Mouse (Mus musculus): ENCODE measurements around the gene Tlr12. TPM values are rescaled to one million over a fixed set of nuclear protein-coding genes. Genes with fewer than 3 reads are reported as not detected.
"Not testable (repeated sequence)": the region's sequence is repeated elsewhere in the genome, so short reads cannot be mapped to it uniquely, and the experiment has no call there.

Tlr12 gene
- polyA plus RNA-seq, 1 experiment from 2014 or later, result 0.57 TPM

- WGBS, result 79% methylated on average over 3 of the region's 3 CpGs
- peaks cover 21% of the 10 kb centered on the region for H3K4me1 ChIP-seq
- not testable (repeated sequence) for H3K4me3 ChIP-seq; H3K36me3 ChIP-seq; H3K9me3 ChIP-seq; H3K27ac ChIP-seq; DNase-seq (ENCODE audit: low spot score)
- H3K27me3 ChIP-seq (ENCODE audit: insufficient read depth, poor library complexity, severe bottlenecking), result peaks cover 16% of the 10 kb centered on the region
These were observed 6.7 kb downstream of the Tlr12 start for GRCm38 (mm10) chr4:128611726-128612125.

- Histone ChIP-seq H3K4me1 (peaks cover 19% of the 10 kb centered on the region), H3K4me3 (peak overlapping the region; percentile 74), H3K27me3 (ENCODE audit: insufficient read depth, poor library complexity, severe bottlenecking) (peaks cover 6% of the 10 kb centered on the region), H3K9me3 (no peaks in the 10 kb centered on the region), H3K27ac (peak overlapping the region; percentile 23; the same call in 1 of the 2 replicates), H3K36me3 (0 out of 2 replicates have a peak, but pooled peaks cover 3% of the 10 kb centered on the region)
- WGBS, result 29% methylated on average over 10 of the region's 10 CpGs
- no peak for DNase-seq (ENCODE audit: low spot score)
These were observed 7.7 kb downstream of the Tlr12 start for GRCm38 (mm10) chr4:128610706-128611105.

DNA sequence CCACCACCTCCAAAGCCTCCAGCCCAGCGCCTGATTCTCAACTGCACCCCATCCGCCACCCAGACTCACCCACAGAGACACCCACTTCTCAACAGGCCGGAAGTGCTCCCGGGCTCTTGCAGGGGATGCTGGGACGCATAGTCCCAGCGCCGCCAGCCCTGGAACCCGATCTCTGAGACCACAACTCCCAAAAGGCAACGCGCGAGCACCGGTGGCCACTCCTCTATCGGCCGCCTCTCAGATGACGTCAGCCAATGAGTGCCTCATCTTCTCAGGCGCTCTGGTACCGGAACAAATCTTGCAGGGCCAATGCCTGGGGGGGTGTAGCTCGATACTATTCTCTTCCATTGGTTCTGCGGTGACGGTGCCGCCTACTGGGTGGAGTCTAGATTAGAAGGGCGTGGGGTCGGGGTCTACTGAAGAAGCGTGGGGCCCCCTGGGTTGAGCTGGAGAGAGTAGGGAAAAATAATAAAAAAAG is 8.5 kb downstream of the Tlr12 start, which contains the start of gene Zscan20:
TSS of gene Zscan20 (minus strand) at position 174 of the 478 bp plus-strand sequence.
- Histone ChIP-seq H3K9me3 (no peaks in the 10 kb centered on the region), H3K4me3 (peak within 1 kb of the TSS; percentile 74), H3K36me3 (0 out of 2 replicates have a peak, but pooled peaks cover 3% of the 10 kb centered on the region), H3K27ac (peak within 1 kb of the TSS; percentile 88), H3K4me1 (peaks cover 19% of the 10 kb centered on the region), H3K27me3 (ENCODE audit: insufficient read depth, poor library complexity, severe bottlenecking) (no peaks in the 10 kb centered on the region)
- WGBS, result under 1% methylated on average over 24 of the region's 24 CpGs
- peak; percentile 100 for DNase-seq (ENCODE audit: low spot score)

DNA sequence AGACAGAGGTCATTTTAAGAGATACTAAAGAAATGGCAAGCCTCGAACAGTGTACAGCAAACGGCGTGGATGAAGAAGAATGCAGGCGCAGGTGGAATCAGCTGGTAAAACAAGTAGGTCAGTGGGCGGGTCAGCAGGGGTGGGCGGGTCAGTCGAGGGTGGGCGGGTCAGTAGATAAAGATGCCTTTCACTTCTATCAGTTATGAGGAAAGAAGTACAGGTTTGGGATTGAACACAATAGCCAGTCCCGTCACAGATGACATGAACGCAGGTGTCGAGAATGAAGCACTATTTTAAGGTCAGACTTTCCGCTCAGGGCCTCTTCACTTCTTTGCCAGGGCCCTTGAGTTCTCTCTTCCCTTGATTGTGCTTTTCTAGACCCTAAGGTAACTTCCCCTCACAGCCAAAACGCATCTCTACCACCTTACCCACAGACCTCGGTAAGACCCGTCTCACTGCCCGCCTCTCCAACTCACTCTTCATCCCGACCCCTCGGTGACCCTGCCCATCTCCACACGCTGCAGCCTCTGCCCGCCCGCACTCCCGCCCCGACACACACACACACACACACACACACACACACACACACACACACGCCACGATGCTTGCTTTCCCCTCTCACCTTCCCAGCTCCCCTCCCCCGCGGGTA is 9.0 kb downstream of the Tlr12 start:
- Histone ChIP-seq H3K9me3 (no peaks in the 10 kb centered on the region), H3K27ac (peak overlapping the region; percentile 88), H3K27me3 (ENCODE audit: insufficient read depth, poor library complexity, severe bottlenecking) (no peaks in the 10 kb centered on the region), H3K36me3 (peaks cover 8% of the 10 kb centered on the region), H3K4me3 (peak overlapping the region; percentile 74), H3K4me1 (peaks cover 19% of the 10 kb centered on the region)
- DNase-seq (ENCODE audit: low spot score), result peak; percentile 78
- WGBS, result 10% methylated on average over 27 of the region's 27 CpGs

DNA sequence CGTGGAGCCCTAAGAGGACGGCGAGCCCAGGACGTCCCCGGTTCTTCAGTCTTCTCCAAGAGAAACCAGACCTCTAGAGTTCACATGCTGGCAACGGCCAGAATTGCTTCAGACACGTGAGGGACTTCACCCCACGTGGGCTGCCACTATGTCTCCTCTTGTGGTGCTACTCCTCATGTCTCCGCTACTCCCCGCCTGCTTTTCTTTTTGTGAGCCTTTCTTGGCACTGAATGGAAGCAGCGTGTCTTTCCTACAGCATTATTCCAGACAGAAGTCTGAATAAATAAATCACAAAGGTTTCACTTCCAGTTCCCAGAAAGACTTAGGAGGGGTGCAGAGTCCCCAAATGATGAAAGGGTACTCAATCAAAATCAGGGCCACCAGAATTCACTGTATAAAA is 10.8 kb downstream of the Tlr12 start:
- Histone ChIP-seq H3K27me3 (ENCODE audit: insufficient read depth, poor library complexity, severe bottlenecking) (no peaks in the 10 kb centered on the region), H3K4me3 (no peak overlapping the region), H3K4me1 (peaks cover 19% of the 10 kb centered on the region), H3K36me3 (peaks cover 25% of the 10 kb centered on the region), H3K9me3 (no peaks in the 10 kb centered on the region), H3K27ac (no peak overlapping the region)
- DNase-seq (ENCODE audit: low spot score), result no peak
- 83% methylated on average over 11 of the region's 11 CpGs for WGBS

DNA sequence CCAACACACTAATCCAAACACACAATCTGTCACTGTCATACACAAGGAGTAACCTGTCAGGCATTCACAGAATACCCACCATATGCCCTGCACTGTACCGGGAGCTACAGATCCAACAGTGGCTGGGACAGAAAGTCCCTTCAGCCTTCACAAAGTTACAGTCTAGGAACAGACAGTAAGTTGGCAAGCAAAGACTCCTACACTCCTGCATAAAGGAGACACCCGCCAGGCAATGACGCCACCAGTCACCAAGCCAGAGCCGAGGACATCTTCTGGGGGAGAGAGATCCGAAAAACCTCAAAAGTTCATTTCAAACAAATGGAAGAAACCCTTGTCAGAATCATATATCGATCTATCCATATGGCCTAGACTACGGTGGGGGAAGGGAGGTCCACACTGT is 11.8 kb downstream of the Tlr12 start:
- Histone ChIP-seq H3K27ac (no peak overlapping the region), H3K9me3 (no peaks in the 10 kb centered on the region), H3K36me3 (peaks cover 34% of the 10 kb centered on the region), H3K4me3 (no peak overlapping the region), H3K27me3 (ENCODE audit: insufficient read depth, poor library complexity, severe bottlenecking) (no peaks in the 10 kb centered on the region), H3K4me1 (peaks cover 19% of the 10 kb centered on the region)
- no peak for DNase-seq (ENCODE audit: low spot score)
- WGBS, result 95% methylated on average over 7 of the region's 7 CpGs

DNA sequence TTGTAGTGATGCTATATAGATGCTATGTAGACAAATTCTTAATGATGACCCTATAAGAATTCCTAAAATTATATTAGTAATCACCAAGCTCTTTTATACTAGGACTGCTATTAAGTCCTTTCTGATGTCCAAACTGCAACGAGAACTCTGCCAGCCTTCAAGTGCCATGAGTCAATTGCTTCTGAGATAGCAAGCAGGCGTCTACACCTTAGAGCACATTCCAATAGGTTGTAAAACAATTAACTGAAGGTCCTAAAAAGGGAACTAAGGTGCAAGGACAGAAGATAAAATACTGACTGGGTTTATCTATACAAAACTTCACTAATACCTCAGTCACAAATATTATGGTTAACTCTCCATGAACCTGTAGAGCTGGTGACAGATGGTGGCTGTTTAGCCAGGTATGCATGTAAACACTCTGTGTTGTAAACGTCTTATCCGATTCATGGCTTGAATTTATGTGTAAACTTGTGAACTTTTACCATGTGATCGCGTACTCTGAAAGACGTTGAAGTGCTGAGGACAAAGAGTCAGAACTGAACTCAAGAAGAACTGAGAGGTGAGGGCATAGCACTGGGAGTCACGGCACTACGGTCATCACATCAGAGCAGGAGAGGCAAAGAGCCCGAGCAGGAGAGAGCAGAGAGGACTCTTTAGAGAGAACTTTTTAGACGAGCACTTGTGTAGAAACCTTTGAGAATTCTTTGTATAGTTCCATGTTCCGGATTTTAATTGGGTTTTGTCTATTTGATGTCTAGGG is 20.4 kb downstream of the Tlr12 start:
- WGBS, result 79% methylated on average over 12 of the region's 12 CpGs
- Histone ChIP-seq H3K4me1 (no peaks in the 10 kb centered on the region), H3K4me3 (no peak overlapping the region), H3K9me3 (no peaks in the 10 kb centered on the region), H3K27me3 (ENCODE audit: insufficient read depth, poor library complexity, severe bottlenecking) (no peaks in the 10 kb centered on the region), H3K27ac (no peak overlapping the region), H3K36me3 (peaks cover 26% of the 10 kb centered on the region)
- DNase-seq (ENCODE audit: low spot score), result no peak

DNA sequence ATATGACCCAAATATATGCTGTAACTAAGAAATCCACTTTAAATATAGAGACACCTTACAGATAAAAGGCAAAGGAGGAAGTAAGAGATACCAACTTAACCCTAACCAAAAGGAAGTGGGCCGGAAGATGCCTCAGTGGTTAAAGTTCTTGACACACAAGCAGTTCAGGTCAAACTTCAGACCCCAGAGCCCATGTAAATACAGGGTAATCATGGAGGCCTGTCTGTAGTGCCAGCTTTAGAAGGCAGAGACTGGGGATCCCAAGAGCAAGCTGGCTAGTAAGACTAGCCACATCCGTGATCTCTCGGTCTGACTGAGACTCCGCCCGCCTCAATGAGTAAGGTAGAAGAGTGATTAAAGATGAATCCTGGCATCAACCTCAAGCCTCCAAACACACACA is 24.4 kb downstream of the Tlr12 start:
- H3K9me3 ChIP-seq, result no peaks in the 10 kb centered on the region
- H3K4me1 ChIP-seq, result no peaks in the 10 kb centered on the region
- 88% methylated on average over 5 of the region's 5 CpGs for WGBS
- no peak overlapping the region for H3K27ac ChIP-seq
- H3K27me3 ChIP-seq (ENCODE audit: insufficient read depth, poor library complexity, severe bottlenecking), result no peaks in the 10 kb centered on the region
- H3K4me3 ChIP-seq, result no peak overlapping the region
- peaks cover 33% of the 10 kb centered on the region for H3K36me3 ChIP-seq
- no peak for DNase-seq (ENCODE audit: low spot score)

- Histone ChIP-seq H3K27ac (no peak overlapping the region), H3K9me3 (no peaks in the 10 kb centered on the region), H3K4me3 (no peak overlapping the region), H3K36me3 (peaks cover 40% of the 10 kb centered on the region), H3K4me1 (no peaks in the 10 kb centered on the region), H3K27me3 (ENCODE audit: insufficient read depth, poor library complexity, severe bottlenecking) (no peaks in the 10 kb centered on the region)
- no peak for DNase-seq (ENCODE audit: low spot score)
- 92% methylated on average over 4 of the region's 4 CpGs for WGBS
These were observed 25.1 kb downstream of the Tlr12 start for GRCm38 (mm10) chr4:128593286-128593685.

GRCm38 (mm10) chr4:128579182-128579581 is 39.2 kb downstream of the Tlr12 start:
- peaks cover 59% of the 10 kb centered on the region for H3K36me3 ChIP-seq
- WGBS, result 53% methylated on average over 4 of the region's 4 CpGs

DNA sequence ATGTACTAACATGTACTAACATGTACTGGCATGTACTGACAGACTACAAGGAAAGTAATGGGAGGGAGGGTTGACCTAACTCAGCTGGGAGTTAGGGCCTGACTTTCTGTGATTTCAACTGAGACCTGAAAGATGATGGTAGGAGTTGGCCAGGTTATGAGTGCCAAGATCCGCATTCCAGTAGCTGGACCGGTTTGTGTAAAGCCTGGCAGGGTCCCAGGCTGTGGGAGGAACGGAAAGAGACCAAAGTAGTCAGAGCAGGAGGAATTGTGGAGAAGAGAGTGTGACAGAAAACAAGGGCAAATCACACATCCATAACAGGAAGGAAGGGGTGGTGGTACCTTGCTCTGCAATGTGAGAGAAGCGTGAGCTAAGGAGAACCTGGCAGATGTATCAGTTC is 42.6 kb downstream of the Tlr12 start:
- H3K27me3 ChIP-seq (ENCODE audit: insufficient read depth, poor library complexity, severe bottlenecking), result no peaks in the 10 kb centered on the region
- peaks cover 25% of the 10 kb centered on the region for H3K36me3 ChIP-seq
- no peaks in the 10 kb centered on the region for H3K4me1 ChIP-seq
- no peak overlapping the region for H3K27ac ChIP-seq
- 0 out of 2 replicates have a peak, but pooled peaks cover 5% of the 10 kb centered on the region for H3K9me3 ChIP-seq
- no peak for DNase-seq (ENCODE audit: low spot score)
- WGBS, result 85% methylated on average over 4 of the region's 4 CpGs
- no peak overlapping the region for H3K4me3 ChIP-seq

More at GRCm38 (mm10) chr4:128579182-128579581, 39.2 kb downstream of the Tlr12 start:
- H3K27me3 ChIP-seq (ENCODE audit: insufficient read depth, poor library complexity, severe bottlenecking), result no peaks in the 10 kb centered on the region
- H3K27ac ChIP-seq, result no peak overlapping the region
- no peak for DNase-seq (ENCODE audit: low spot score)
- H3K4me1 ChIP-seq, result no peaks in the 10 kb centered on the region
- H3K9me3 ChIP-seq, result peaks cover 31% of the 10 kb centered on the region
- H3K4me3 ChIP-seq, result no peak overlapping the region

Measured in heart, embryonic 10.5 days (tissue).